Mouse (Mus musculus) stomach, embryonic 14.5 days (tissue): Measurements from ENCODE around the gene Radil. TPM values are rescaled to one million over a fixed set of nuclear protein-coding genes. Genes with fewer than 3 reads are reported as not detected.
A peak's percentile ranks its signal among the peaks of the same experiment; 100 is the strongest.

Source experiments
- ATAC-seq: fragments of 200-750 bp; cut with Nextera tagmentation; 2 replicates; pipeline ENCODE4 v1.8.0; 2017; ENCODE audit warnings: low read depth, moderate TSS enrichment; ENCODE audit not compliant: insufficient number of reproducible peaks, insufficient read depth, low FRiP score
- H3K27ac ChIP-seq: fragments of 300-500 bp; sonication (generic); 2 replicates; pipeline ENCODE4 v1.5.1; 2014; ENCODE audit warnings: mild to moderate bottlenecking, low read length, moderate library complexity, mixed read lengths
- H3K27me3 ChIP-seq: fragments of 300-500 bp; sonication (generic); 2 replicates; pipeline ENCODE4 v1.6.1; 2014; ENCODE audit warnings: low read length, control low read depth, mixed read lengths; ENCODE audit not compliant: control insufficient read depth, insufficient read depth
- H3K36me3 ChIP-seq: fragments of 300-500 bp; sonication (generic); 2 replicates; pipeline ENCODE4 v1.6.1; 2014; ENCODE audit warnings: mild to moderate bottlenecking, control low read depth, low read length, moderate library complexity, mixed read lengths; ENCODE audit not compliant: control insufficient read depth, insufficient read depth
- H3K4me1 ChIP-seq: fragments of 300-500 bp; sonication (generic); 2 replicates; pipeline ENCODE4 v1.6.1; 2014; ENCODE audit warnings: low read length, control low read depth, mixed read lengths; ENCODE audit not compliant: control insufficient read depth, insufficient read depth
- H3K4me2 ChIP-seq: fragments of 300-500 bp; sonication (generic); replicated peaks from 2 replicates; pipeline ENCODE4 v1.6.1; 2014; ENCODE audit warnings: low read depth, low read length, control low read depth
- H3K4me3 ChIP-seq: fragments of 300-500 bp; sonication (generic); 2 replicates; pipeline ENCODE4 v1.5.1; 2014; ENCODE audit warnings: low read depth, low read length, control low read depth
- H3K9ac ChIP-seq: fragments of 300-500 bp; sonication (generic); replicated peaks from 2 replicates; pipeline ENCODE4 v1.6.1; 2014; ENCODE audit warnings: low read depth, mild to moderate bottlenecking, control low read depth, low read length, moderate library complexity, mixed read lengths
- H3K9me3 ChIP-seq: fragments of 300-500 bp; sonication (generic); 2 replicates; pipeline ENCODE4 v1.6.1; 2016; ENCODE audit warnings: low read depth, low read length, control low read depth; ENCODE audit not compliant: control insufficient read depth
- WGBS: fragments of 180-500 bp; shearing (Covaris S2); extraction: QIAGEN DNeasy Blood & Tissue Kit; methylation state at CpG from one replicate; pipeline ENCODE4 v1.1.7; 2014; 5-methylcytosine and 5-hydroxymethylcytosine counted together
- polyA plus RNA-seq: library from polyadenylated mRNA; unstranded; fragments of >200 nt; fragmentation: Nextera tagmentation; extraction: Ambion mirVana; gene quantifications from 2 replicates; pipeline ENCODE4 v1.2.1, GENCODE M21; 2014

Radil gene
- polyA plus RNA-seq, 1 experiment from 2014 or later, result 1.6 TPM

DNA sequence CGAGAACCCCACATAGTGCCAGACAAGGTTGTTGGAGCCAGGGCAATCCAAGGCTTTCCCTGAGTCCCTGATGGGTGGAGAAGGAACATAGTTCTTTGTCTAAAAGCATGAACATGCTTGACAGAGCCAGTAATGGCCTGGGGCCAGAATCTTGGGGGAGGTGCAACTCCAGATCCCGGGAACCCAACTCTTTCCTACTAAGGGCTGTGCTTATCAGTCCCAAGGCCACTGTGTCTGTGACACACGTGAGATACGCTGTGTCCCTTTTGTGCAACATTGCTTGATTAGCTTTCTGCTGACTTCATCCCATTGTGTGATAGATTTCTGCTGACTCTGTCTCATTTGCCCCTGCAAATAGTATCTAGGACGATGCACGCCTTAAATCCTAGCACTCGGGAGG is 25.9 kb upstream of the Radil start:
- Histone ChIP-seq H3K27me3 (no peaks in the 10 kb centered on the region), H3K9me3 (no peaks in the 10 kb centered on the region), H3K36me3 (no peaks in the 10 kb centered on the region), H3K9ac (no peak overlapping the region), H3K4me1 (no peaks in the 10 kb centered on the region), H3K27ac (no peak overlapping the region), H3K4me3 (no peak overlapping the region), H3K4me2 (no peak overlapping the region)
- WGBS, result 85% methylated on average over 7 of the region's 7 CpGs
- ATAC-seq, result no peak

DNA sequence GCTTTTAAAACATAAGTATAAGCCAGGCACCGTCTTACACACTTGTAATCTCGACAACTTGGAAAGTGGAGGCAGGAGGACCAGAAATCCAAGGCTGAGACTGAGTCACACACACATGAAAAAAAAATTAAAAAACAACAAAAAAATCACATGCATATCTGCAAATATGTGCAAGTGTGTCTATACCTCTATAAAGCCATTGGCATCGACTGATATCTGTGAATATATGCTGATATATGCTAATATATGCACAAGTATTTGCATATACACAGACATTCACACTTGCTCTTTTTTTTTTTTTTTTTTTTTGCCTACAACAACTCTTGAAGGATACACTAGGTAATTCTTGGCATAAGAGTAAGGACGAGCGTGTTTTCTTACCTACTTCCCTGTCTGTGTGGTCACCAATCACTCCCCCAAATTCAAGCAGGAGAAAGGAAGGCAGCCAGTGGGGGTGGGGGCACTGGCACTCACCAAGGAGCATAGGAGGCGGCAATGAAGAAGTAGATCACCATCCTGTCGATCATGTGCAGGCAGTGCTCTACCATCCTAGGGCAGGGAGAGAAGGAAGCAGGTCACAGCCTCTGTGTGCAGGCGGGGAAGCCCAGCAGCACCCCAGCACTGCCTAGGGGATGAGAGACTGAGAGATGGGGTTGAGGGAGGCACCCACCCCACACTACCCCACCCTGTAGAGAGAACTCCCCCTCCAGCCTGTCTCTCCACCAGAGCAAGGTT is 23.6 kb upstream of the Radil start:
- Histone ChIP-seq H3K4me1 (no peaks in the 10 kb centered on the region), H3K36me3 (no peaks in the 10 kb centered on the region), H3K27me3 (no peaks in the 10 kb centered on the region), H3K9me3 (no peaks in the 10 kb centered on the region), H3K9ac (no peak overlapping the region), H3K4me3 (no peak overlapping the region), H3K4me2 (no peak overlapping the region), H3K27ac (no peak overlapping the region)
- WGBS, result 75% methylated on average over 8 of the region's 8 CpGs
- ATAC-seq, result no peak

GRCm38 (mm10) chr5:142564606-142565005 is 13.7 kb upstream of the Radil start:
- H3K36me3 ChIP-seq, result no peaks in the 10 kb centered on the region
- H3K27me3 ChIP-seq, result no peaks in the 10 kb centered on the region
- no peaks in the 10 kb centered on the region for H3K9me3 ChIP-seq
- WGBS, result 82% methylated on average over 1 of the region's 1 CpGs
- H3K27ac ChIP-seq, result no peak overlapping the region
- H3K4me3 ChIP-seq, result no peak overlapping the region
- no peak for ATAC-seq
- no peak overlapping the region for H3K4me2 ChIP-seq
- H3K4me1 ChIP-seq, result no peaks in the 10 kb centered on the region
- no peak overlapping the region for H3K9ac ChIP-seq

- Histone ChIP-seq H3K27ac (no peak overlapping the region), H3K4me1 (no peaks in the 10 kb centered on the region), H3K36me3 (no peaks in the 10 kb centered on the region), H3K27me3 (no peaks in the 10 kb centered on the region), H3K9ac (no peak overlapping the region), H3K9me3 (no peaks in the 10 kb centered on the region), H3K4me3 (no peak overlapping the region), H3K4me2 (no peak overlapping the region)
- ATAC-seq, result no peak
- whole genome bisulfite sequencing, result 49% methylated on average over 7 of the region's 7 CpGs
Measured at GRCm38 (mm10) chr5:142560261-142560660, 9.4 kb upstream of the Radil start.

DNA sequence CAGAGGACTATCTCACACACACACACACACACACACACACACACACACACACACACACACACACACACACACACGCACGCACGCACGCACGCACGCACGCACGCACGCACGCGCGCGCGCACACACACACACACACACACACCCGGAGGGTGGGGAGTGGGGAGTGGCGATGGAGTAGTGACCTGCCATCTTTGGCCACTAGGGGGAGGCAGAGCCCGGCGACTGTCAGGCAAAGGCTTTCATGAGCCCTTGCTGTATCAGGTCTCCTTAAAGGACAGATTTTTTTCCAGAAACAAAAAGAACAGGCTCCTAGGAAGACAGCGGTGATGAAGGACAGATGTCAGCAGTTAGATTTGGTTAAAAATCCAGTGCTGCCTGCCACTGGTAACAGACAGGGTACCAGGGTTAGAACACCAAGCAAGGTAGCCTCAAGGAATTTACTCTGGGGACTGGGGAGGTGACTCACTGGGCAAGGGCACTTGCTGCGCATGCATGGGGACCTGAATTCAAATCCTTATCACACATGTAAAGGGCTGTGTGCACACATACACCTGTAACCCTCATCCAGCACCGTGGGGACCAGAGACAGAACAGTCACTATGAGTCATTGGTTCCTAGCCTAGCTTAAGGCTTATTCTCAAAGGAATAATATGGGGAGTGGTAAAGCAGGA is 6.6 kb upstream of the Radil start:
- no peak; the same call in 1 of the 2 replicates for ATAC-seq
- no peak overlapping the region for H3K27ac ChIP-seq
- no peaks in the 10 kb centered on the region for H3K36me3 ChIP-seq
- H3K9me3 ChIP-seq, result no peaks in the 10 kb centered on the region
- no peak overlapping the region for H3K4me2 ChIP-seq
- 24% methylated on average over 19 of the region's 21 CpGs for WGBS
- H3K4me3 ChIP-seq, result no peak overlapping the region
- H3K27me3 ChIP-seq, result no peaks in the 10 kb centered on the region
- no peaks in the 10 kb centered on the region for H3K4me1 ChIP-seq
- no peak overlapping the region for H3K9ac ChIP-seq

DNA sequence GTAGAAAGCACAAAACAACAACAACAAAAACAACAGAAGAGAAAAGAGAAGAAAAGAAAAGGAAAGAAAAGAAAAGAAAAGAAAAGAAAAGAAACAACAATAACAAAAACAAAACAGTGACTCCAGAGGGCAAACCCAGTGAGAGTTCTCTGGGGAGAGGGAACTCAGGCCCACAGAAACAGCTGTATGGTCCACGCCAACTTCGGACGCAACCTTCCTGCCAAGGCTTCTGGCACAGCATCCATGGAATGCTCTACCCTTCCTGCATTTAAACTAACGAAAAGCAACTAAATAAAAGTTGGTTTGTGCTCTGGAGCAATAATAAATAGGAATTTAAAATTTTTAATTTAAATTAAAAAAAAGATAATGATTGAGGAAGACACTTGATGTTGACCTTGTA is 5.8 kb upstream of the Radil start:
- no peaks in the 10 kb centered on the region for H3K9me3 ChIP-seq
- 93% methylated on average over 4 of the region's 4 CpGs for WGBS
- no peak for ATAC-seq

GRCm38 (mm10) chr5:142555866-142556265 is 5.0 kb upstream of the Radil start:
- no peak overlapping the region for H3K4me2 ChIP-seq
- H3K36me3 ChIP-seq, result no peaks in the 10 kb centered on the region
- no peak overlapping the region for H3K4me3 ChIP-seq
- H3K27me3 ChIP-seq, result no peaks in the 10 kb centered on the region
- no peaks in the 10 kb centered on the region for H3K9me3 ChIP-seq
- ATAC-seq, result no peak
- no peak overlapping the region for H3K27ac ChIP-seq
- H3K9ac ChIP-seq, result no peak overlapping the region
- 85% methylated on average over 5 of the region's 5 CpGs for WGBS
- no peaks in the 10 kb centered on the region for H3K4me1 ChIP-seq

More for the DNA sequence above, 5.8 kb upstream of the Radil start:
- H3K36me3 ChIP-seq, result no peaks in the 10 kb centered on the region
- H3K4me3 ChIP-seq, result no peak overlapping the region
- no peak overlapping the region for H3K4me2 ChIP-seq
- H3K9ac ChIP-seq, result no peak overlapping the region
- H3K27me3 ChIP-seq, result no peaks in the 10 kb centered on the region
- H3K27ac ChIP-seq, result no peak overlapping the region
- no peaks in the 10 kb centered on the region for H3K4me1 ChIP-seq

GRCm38 (mm10) chr5:142549961-142550705 is 765 bp downstream of the Radil start:
- ATAC-seq, result no peak; the same call in 1 of the 2 replicates
- Histone ChIP-seq H3K4me1 (no peaks in the 10 kb centered on the region; the same call in 1 of the 2 replicates), H3K4me3 (peak overlapping the region; percentile 59), H3K27me3 (no peaks in the 10 kb centered on the region), H3K36me3 (no peaks in the 10 kb centered on the region), H3K27ac (no peak overlapping the region), H3K4me2 (peak overlapping the region; percentile 100), H3K9me3 (no peaks in the 10 kb centered on the region), H3K9ac (peak overlapping the region; percentile 25)
- under 1% methylated on average over 31 of the region's 31 CpGs for WGBS
